Mouse (Mus musculus) MN1 (cell line): ENCODE measurements around the gene Ush2a.
A peak's percentile ranks its signal among the peaks of the same experiment; 100 is the strongest.

ENCODE experiments used
- DNase-seq: peaks from one replicate; pipeline ENCODE4 v3.0.0-alpha.2; 2016; ENCODE audit warnings: low spot score

The Ush2a gene

DNA sequence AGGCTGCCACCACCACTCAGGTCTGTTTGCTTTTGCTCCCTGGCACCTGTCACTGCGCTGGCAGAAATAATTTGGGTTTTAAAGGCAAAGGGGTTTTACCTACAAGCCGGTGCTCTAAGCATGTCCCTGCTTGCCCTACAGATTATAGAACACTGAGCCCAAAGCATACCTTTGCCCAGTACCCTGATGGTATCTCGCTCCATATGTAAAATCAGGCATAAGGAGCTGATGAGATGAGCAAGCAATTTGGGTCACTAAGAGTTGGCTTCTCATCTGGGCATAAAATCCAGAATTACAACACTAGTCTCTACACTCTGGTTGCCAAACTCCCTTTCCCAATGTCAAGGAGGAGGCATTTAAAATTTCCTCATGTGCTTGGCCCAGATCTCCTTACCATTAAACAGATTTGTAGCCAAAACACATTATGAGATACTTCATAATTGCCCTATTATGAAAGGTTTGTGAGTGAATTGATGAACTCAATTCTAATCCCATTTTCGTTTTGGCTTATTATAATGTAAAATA is 616.8 kb downstream of the Ush2a start:
- no peak for DNase-seq

GRCm38 (mm10) chr1:188896906-188897551 is 635.2 kb downstream of the Ush2a start:
- DNase-seq: no peak

- no peak for DNase-seq
These were observed 642.3 kb downstream of the Ush2a start for GRCm38 (mm10) chr1:188904091-188904490.

GRCm38 (mm10) chr1:188906175-188906574 is 644.4 kb downstream of the Ush2a start:
- DNase-seq: no peak

DNA sequence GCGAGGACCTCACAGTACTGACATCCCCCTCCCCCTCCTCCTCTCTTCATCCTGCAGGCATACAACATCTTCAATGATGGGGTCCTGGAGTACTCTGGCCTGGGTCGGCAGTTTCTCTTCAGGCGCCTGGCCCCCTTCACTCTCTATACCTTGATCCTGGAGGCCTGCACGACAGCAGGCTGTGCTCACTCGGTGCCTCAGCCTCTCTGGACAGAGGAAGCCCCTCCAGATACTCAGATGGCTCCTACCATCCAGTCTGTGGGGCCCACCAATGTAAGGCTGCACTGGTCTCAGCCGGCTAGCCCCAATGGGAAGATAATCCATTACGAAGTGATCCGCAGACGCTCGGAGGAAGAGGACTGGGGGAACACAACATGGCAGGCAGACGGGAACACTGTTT is 648.8 kb downstream of the Ush2a start:
- no peak for DNase-seq

DNA sequence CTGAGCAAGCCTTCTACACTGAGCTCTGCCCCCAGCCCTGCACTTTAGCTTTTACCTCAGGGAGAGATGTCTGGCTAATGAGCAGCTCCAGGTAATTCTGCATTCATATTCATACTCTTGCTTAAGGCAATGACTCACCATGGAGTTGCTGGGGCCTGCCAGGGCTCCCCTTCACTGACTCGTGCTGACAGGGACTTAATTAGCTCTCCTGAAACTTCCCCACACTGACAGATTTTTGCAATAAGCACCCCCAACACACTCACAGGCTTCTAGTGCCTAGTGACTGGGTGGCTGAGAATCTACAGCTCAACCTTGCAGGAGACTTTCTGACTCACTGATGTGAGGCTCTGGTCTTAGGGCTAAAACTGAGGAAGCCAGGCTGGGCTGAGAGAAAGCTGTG is 658.1 kb downstream of the Ush2a start:
- no peak for DNase-seq

- DNase-seq: no peak
These were observed 675.5 kb downstream of the Ush2a start for GRCm38 (mm10) chr1:188937246-188937780.

GRCm38 (mm10) chr1:188945326-188945725 is 683.5 kb downstream of the Ush2a start:
- no peak for DNase-seq

DNA sequence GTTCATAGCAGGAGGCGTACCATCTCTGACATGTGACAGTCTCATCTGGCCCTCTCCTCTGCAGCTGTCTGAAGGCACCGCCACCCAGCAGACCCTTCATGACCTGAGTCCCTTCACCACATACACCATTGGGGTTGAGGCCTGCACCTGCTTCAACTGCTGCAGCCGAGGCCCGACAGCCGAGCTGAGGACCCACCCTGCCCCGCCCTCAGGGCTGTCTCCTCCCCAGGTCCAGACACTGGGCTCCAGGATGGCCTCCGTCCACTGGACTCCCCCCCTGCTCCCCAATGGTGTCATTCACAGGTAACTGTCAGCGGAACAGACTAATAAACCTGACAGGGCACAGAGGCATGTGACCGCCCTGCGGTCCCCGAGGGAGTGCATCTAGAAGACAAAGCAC is 685.0 kb downstream of the Ush2a start:
- DNase-seq: no peak

GRCm38 (mm10) chr1:188947794-188948193 is 686.0 kb downstream of the Ush2a start:
- DNase-seq: no peak

DNA sequence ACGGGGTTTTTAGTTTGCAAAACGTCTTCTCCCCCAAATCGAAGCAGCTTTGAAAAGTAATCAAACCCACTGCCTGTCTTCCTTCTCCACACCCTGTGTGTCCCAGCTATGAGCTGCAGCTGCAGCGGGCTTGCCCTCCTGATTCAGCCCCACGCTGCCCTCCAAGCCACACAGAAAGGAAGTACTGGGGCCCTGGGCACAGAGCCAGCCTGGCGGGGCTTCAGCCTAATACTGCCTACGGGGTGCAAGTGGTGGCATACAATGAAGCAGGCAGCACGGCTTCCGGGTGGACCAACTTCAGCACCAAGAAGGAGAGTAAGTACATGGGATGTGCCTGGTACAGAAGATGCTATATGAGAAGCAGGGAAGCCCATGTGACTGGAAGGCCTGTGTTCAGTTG is 686.5 kb downstream of the Ush2a start:
- DNase-seq: no peak

- no peak for DNase-seq
These were observed 689.3 kb downstream of the Ush2a start for GRCm38 (mm10) chr1:188951091-188951490.

DNA sequence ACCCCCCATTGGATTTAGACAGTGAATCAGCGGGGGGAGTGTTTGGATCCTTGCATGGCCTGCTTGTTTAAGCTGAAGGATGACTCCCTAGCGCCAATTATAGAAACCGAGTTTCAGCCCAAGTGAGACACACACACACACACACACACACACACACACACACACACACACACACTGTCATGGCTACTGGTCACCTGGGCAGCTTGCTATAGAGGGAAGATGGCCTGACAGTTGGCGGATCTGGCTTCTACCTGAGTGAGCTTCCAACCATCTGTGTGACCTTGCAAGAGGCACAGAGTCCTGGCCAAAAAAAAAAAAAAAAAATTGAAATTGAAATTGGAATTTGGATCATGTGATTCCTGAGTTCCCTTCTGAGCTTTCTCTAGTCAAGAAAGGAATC is 690.7 kb downstream of the Ush2a start:
- no peak for DNase-seq

GRCm38 (mm10) chr1:188973078-188973477 is 711.3 kb downstream of the Ush2a start:
- DNase-seq: no peak

GRCm38 (mm10) chr1:188973926-188974325 is 712.1 kb downstream of the Ush2a start:
- DNase-seq: no peak

DNA sequence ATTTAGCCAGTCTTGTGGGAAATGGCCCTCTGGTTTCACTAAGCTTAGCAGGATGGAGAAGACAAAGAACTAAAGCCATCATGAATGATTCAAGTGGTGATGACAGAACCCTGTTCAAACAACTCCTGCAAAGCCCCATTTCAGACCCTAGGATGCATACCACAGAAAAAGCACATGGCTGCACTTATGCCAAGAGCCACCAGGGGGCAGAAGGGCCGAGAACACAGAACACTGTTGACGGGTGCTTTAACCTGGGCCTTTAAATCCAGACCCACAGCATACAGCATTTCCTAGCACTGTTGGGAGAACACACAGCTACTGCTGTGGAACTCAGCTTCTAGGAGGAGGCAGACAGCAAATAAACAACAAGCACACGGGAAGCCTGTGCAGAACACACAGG is 718.2 kb downstream of the Ush2a start:
- DNase-seq: peak; percentile 56

DNA sequence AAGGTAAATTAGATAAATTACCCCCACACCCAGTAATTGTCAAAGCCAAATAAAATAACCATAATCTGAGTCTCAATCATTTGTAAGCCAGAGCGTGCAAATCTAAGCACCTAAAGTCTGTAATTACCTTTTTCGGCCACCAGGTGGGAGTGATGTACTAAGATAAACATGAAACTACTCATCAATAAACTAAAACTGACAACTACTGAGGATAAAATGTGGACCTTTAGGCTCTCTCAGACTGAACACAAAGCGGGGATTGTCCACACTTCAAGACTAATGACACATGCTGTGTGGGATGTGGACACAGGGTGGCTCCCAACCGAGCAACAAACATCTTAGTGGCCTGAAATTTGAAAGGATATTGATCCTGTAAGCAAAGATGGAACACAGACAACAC is 731.4 kb downstream of the Ush2a start:
- DNase-seq: peak; percentile 62

DNA sequence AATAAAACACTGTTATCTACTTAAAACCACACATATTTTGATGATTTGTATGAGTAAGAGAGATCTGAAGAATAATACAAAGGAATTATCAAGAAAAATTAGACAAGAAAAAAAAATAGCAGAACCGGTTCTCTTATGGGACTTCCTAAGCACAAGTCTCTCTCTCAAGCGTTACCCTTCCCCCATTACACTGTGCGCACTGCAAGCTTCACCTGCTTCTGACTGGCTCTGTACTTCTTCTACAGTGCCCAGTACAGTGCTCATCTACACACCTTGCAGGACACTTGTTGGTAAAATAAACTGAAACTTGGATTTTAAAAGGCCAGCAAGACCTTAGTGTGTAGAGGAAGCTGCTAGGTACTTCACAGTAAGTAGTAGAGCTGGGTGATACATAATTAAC is 736.1 kb downstream of the Ush2a start:
- no peak for DNase-seq

DNA sequence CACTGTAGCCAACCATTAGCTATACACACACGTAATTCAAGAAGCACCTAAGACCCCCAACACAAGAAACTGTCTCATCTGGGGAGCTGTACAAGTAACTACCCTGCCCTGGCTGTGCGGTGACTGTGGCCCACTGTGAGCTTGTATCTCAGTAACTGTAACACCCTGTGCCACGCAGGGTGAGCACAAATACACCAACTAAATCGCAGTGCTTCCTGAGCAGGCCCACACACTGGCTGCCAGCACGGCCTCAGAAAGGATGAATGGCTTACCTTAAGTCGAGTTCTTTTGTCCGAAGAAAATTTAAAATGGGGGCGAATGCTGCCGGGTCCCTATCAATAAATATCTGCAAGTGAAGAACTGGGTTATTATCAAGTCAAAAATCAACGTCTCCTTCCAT is 738.2 kb downstream of the Ush2a start:
- no peak for DNase-seq

- no peak for DNase-seq
These were observed 740.0 kb downstream of the Ush2a start for GRCm38 (mm10) chr1:189001815-189002214.

DNA sequence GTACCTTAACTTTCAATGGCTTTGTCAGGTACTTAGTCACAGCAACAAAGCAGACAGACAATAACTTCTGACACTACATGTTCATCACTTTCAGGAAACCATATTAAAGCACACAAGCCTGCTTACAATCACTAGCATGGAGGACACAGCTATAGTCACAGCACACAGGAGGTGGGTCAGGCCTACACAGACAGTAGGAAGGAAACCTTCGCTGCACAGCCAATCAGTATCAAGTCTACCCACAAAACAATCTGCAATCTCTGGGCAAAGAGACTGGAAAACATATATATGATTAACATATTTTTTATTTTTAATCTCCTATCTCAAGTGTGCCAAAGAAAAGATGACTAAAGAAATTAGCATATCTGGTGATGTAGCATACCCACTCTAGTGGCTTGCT is 743.0 kb downstream of the Ush2a start:
- no peak for DNase-seq

GRCm38 (mm10) chr1:189006267-189006666 is 744.4 kb downstream of the Ush2a start:
- DNase-seq: no peak

GRCm38 (mm10) chr1:189006826-189007225 is 745.0 kb downstream of the Ush2a start:
- DNase-seq: peak; percentile 23
